Mouse (Mus musculus): ENCODE data around the gene Bmyc. TPM values are rescaled to one million over a fixed set of nuclear protein-coding genes. Genes with fewer than 3 reads are reported as not detected.
"Not testable (repeated sequence)": the region's sequence is repeated elsewhere in the genome, so short reads cannot be mapped to it uniquely, and the experiment has no call there.

Gene Bmyc
- total RNA-seq, 2 experiments from 2014 or later = 14.6 to 15.6 TPM

- DNase-seq; intact Hi-C loops (cut with DNase I): not testable (repeated sequence)
Observed at GRCm38 (mm10) chr2:25711641-25712040, 5.1 kb downstream of the Bmyc start.

GRCm38 (mm10) chr2:25717222-25717621 is 10.7 kb downstream of the Bmyc start:
- DNase-seq = no peak
- intact Hi-C loops (cut with DNase I) = no loop called here

GRCm38 (mm10) chr2:25733199-25733930 is 26.8 kb downstream of the Bmyc start:
- no peak for DNase-seq
- intact Hi-C loops (cut with DNase I) = no loop called here

GRCm38 (mm10) chr2:25736709-25737108 is 30.2 kb downstream of the Bmyc start, which contains the start of gene Obp2b:
Gene Obp2b, plus strand, starts transcription at chr2:25737009.
- DNase-seq; intact Hi-C loops (cut with DNase I): not testable (repeated sequence)

- intact Hi-C loops (cut with DNase I) = no loop called here
- DNase-seq = no peak
Observed at GRCm38 (mm10) chr2:25741671-25742070, 35.1 kb downstream of the Bmyc start.

GRCm38 (mm10) chr2:25754201-25754600 is 47.7 kb downstream of the Bmyc start:
- DNase-seq = no peak
- intact Hi-C loops (cut with DNase I) = no loop called here

Other genes with a start within 250 kb of the Bmyc start
- gene Clic3, start 249.9 kb upstream of the Bmyc start, total RNA-seq (2021) = 1 to 10 TPM; 3.3 to 3.7 TPM
- gene Paxx, start 245.6 kb upstream of the Bmyc start, total RNA-seq (2021) = 10 to 100 TPM; 33.3 to 39.5 TPM
- 100 to 1,000 TPM in 1 of 2 experiments, 10 to 100 TPM in 1; 75.1 to 110 TPM for gene Ptgds, start 236.7 kb upstream of the Bmyc start, total RNA-seq (2021)
- not detected for gene Lcn12, start 212.8 kb upstream of the Bmyc start, total RNA-seq (2021)
- gene Fbxw5, start 206.0 kb upstream of the Bmyc start, total RNA-seq (2021) = 10 to 100 TPM; 93.1 to 93.4 TPM
- gene C8g, start 205.0 kb upstream of the Bmyc start, total RNA-seq (2021) = under 1 TPM; 0.52 to 0.53 TPM
- gene Traf2, start 159.8 kb upstream of the Bmyc start, total RNA-seq (2021) = 10 to 100 TPM; 16.1 to 18.3 TPM
- gene Edf1, start 148.9 kb upstream of the Bmyc start, total RNA-seq (2021) = 100 to 1,000 TPM; 188 to 189 TPM
- gene Mamdc4, start 131.9 kb upstream of the Bmyc start, total RNA-seq (2021) = 1 to 10 TPM; 1.8 to 2.2 TPM
- gene Phpt1, start 131.5 kb upstream of the Bmyc start, total RNA-seq (2021) = 100 to 1,000 TPM in 1 of 2 experiments, 10 to 100 TPM in 1; 93.8 to 101 TPM
- under 1 TPM; 0.10 to 0.12 TPM for gene Ajm1, start 125.0 kb upstream of the Bmyc start, total RNA-seq (2021)
- 10 to 100 TPM; 49.4 to 57.6 TPM for gene Rabl6, start 98.2 kb upstream of the Bmyc start, total RNA-seq (2021)
- gene Ccdc183, start 89.1 kb upstream of the Bmyc start, total RNA-seq (2021) = not detected
- 10 to 100 TPM; 22.1 to 24.6 TPM for gene Tmem141, start 84.7 kb upstream of the Bmyc start, total RNA-seq (2021)
- gene Fcna, start 78.7 kb upstream of the Bmyc start, total RNA-seq (2021) = 1 to 10 TPM; 2.7 to 3.7 TPM
- 1 to 10 TPM in 1 of 2 experiments, under 1 TPM in 1; 0.99 to 1.0 TPM for gene Lcn8, start 53.6 kb upstream of the Bmyc start, total RNA-seq (2021)
- gene Lcn5, start 48.8 kb upstream of the Bmyc start, total RNA-seq (2021) = not detected
- gene Lcn6, start 30.0 kb upstream of the Bmyc start, total RNA-seq (2021) = not detected
- not detected for gene Lcn10, start 24.0 kb upstream of the Bmyc start, total RNA-seq (2021)
- not detected for gene Obp2a, start 6.7 kb upstream of the Bmyc start, total RNA-seq (2021)
- not detected for gene Obp2b, start 30.3 kb downstream of the Bmyc start, total RNA-seq (2021)
- not detected for gene Lcn3, start 58.8 kb downstream of the Bmyc start, total RNA-seq (2021)
- gene Lcn11, start 70.3 kb downstream of the Bmyc start, total RNA-seq (2021) = not detected
- gene Gm13539, start 75.5 kb downstream of the Bmyc start, total RNA-seq (2021) = not detected
- gene Glt6d1, start 109.1 kb downstream of the Bmyc start, total RNA-seq (2021) = not detected
- gene Lcn9, start 116.4 kb downstream of the Bmyc start, total RNA-seq (2021) = not detected
- not detected for gene Sohlh1, start 140.5 kb downstream of the Bmyc start, total RNA-seq (2021)
- 1 to 10 TPM in 1 of 2 experiments, under 1 TPM in 1; 0.62 to 1.1 TPM for gene Kcnt1, start 157.0 kb downstream of the Bmyc start, total RNA-seq (2021)

All from heart, postnatal 10 days (tissue).